Mouse (Mus musculus) CH12.LX (cell line): Measurements from ENCODE around the gene Gsta4.

ENCODE experiments used
- BHLHE40 ChIP-seq: IDR thresholded peaks from 2 replicates; pipeline ENCODE4 v1.6.1; 2011; ENCODE audit warnings: mild to moderate bottlenecking, low read depth, low read length, improper control_type of control experiment
- CTCF ChIP-seq, 2 experiments: IDR thresholded peaks in 1 of 2; conservative IDR thresholded peaks in 1 of 2; 2 replicates each; pipeline ENCODE4 v1.5.1; 2011 to 2012; ENCODE audit warnings: low read depth in 2 of 2, low read length in 2 of 2, improper control_type of control experiment in 1 of 2, inconsistent platforms in 1 of 2, mild to moderate bottlenecking in 1 of 2, moderate library complexity in 1 of 2
- ELF1 ChIP-seq: IDR thresholded peaks from 2 replicates; pipeline ENCODE4 v1.6.1; 2014; ENCODE audit warnings: low read depth, mild to moderate bottlenecking, inconsistent platforms, low read length, improper control_type of control experiment
- EP300 ChIP-seq: IDR thresholded peaks from 2 replicates; pipeline ENCODE4 v1.6.1; 2011; ENCODE audit warnings: low read length, improper control_type of control experiment
- GABPA ChIP-seq: IDR thresholded peaks from 2 replicates; pipeline ENCODE4 v1.6.1; 2012; ENCODE audit warnings: low read depth, low read length, improper control_type of control experiment, inconsistent platforms; ENCODE audit not compliant: insufficient replicate concordance
- HCFC1 ChIP-seq: IDR thresholded peaks from 2 replicates; pipeline ENCODE4 v1.6.1; 2012; ENCODE audit warnings: low read depth, mild to moderate bottlenecking, inconsistent platforms, low read length, improper control_type of control experiment
- MAFK ChIP-seq: IDR thresholded peaks from 2 replicates; pipeline ENCODE4 v1.6.1; 2011; ENCODE audit warnings: low read length, improper control_type of control experiment; ENCODE audit not compliant: insufficient replicate concordance
- POLR2A ChIP-seq: IDR thresholded peaks from 2 replicates; pipeline ENCODE4 v1.6.1; 2011; ENCODE audit warnings: low read depth, mild to moderate bottlenecking, improper control_type of control experiment, low read length
- RAD21 ChIP-seq: IDR thresholded peaks from 2 replicates; pipeline ENCODE4 v1.6.1; 2011; ENCODE audit warnings: low read depth, mild to moderate bottlenecking, low read length, improper control_type of control experiment, moderate library complexity
- USF1 ChIP-seq: IDR thresholded peaks from 2 replicates; pipeline ENCODE4 v1.6.1; 2014; ENCODE audit warnings: low read depth, mild to moderate bottlenecking, inconsistent platforms, low read length, improper control_type of control experiment
- ZC3H11A ChIP-seq: IDR thresholded peaks from 2 replicates; pipeline ENCODE4 v1.6.1; 2012; ENCODE audit warnings: low read depth, mild to moderate bottlenecking, inconsistent platforms, low read length, improper control_type of control experiment
- ZMIZ1 ChIP-seq: IDR thresholded peaks from 2 replicates; pipeline ENCODE4 v1.6.1; 2012; ENCODE audit warnings: low read depth, mild to moderate bottlenecking, inconsistent platforms, low read length, improper control_type of control experiment

- no peak for TF ChIP-seq CTCF (conservative IDR thresholded peaks at IDR 0.05 in 1 of 2, IDR thresholded peaks at IDR 0.05 in 1 of 2; ENCODE audit: low read depth in 2 of 2, low read length in 2 of 2)
- TF ChIP-seq POLR2A: no peak
- TF ChIP-seq ELF1: no peak
- TF ChIP-seq EP300: no peak
- no peak for TF ChIP-seq USF1
- no peak for TF ChIP-seq ZC3H11A
- no peak for TF ChIP-seq ZMIZ1
- TF ChIP-seq BHLHE40: no peak
- no peak for TF ChIP-seq MAFK
- TF ChIP-seq HCFC1: no peak
- TF ChIP-seq GABPA: no peak
- no peak for TF ChIP-seq RAD21
Measured at GRCm38 (mm10) chr9:78146099-78146498, 36.5 kb upstream of the Gsta4 start.
